Mouse (Mus musculus) urinary bladder, postnatal 36 days (tissue): ENCODE results near the gene 6030445D17Rik.

ENCODE experiments used
- DNase-seq, 2 experiments: peaks; one replicate each; pipeline ENCODE4 v3.0.0; 2022; ENCODE audit warnings: low spot score in 2 of 2, mixed read lengths in 1 of 2

Gene 6030445D17Rik

DNA sequence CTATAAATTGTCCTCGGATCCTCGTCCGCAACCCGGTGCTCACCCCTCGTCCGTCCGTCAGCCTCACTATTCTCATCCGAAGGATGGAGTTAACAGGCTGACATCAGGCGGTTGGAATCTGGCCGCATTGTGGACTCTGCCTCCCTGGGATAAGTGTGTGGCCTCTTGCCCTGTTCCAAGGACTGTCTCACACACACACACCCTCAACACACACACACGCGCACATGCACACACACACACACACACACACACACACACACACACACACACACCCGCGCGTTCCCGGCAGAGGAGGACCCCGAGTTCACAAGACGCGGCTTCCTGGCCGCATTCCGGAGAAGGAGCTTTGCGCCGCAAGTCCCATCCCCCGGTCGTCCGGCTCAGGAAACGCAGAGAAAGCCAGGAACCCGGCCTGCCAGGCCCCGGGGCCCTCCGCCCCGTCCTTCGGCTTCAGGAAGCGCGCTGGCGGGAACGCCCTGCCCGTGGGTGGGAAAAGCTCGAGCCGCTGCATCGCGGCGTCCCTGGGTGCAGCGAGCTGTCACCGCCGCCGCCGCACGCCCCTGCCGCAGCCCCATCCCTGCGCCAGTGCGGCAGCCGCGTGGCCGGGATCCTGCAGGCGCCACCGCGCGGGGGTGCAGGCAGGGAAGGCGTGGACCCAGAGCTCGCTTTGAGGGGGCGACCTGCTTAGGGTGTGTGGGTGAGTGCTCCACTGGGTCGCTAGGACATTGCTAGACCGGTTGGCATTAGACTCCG lies at the start of gene 6030445D17Rik:
Gene 6030445D17Rik (plus strand): TSS at position 165 of the 753 bp plus-strand sequence.
- peak; percentile 63 to 82 for DNase-seq

- no peak for DNase-seq
These were observed 46.6 kb upstream of the 6030445D17Rik start for GRCm38 (mm10) chr4:136415477-136415876.

GRCm38 (mm10) chr4:136418962-136419361 lies 43.1 kb upstream of the 6030445D17Rik start:
- no peak for DNase-seq

GRCm38 (mm10) chr4:136419386-136419785 lies 42.7 kb upstream of the 6030445D17Rik start:
- DNase-seq = no peak

DNA sequence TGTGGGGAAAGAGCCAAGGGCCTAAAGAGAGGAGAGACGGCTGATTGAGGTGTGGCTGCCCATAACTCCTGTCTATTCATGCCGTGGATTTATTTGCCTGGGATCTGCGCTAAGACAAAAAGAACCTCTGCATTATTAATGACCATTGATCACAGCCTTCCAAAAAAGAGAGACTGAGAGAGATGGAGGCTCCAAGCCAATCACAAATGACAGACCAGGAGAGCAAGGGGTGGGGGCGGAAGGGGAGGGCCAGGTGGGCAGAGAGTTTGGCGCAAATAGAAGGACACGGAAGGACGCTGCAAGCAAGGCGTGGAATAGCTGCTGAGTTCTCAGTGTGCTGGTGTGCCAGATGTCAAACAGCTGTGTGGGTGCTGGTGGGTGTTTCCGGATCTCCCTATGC lies 38.8 kb upstream of the 6030445D17Rik start, which contains the start of gene Htr1d:
Gene Htr1d (plus strand): TSS at position 301 of the 400 bp plus-strand sequence.
- no peak for DNase-seq

- no peak for DNase-seq
These were observed 37.7 kb upstream of the 6030445D17Rik start for GRCm38 (mm10) chr4:136424120-136424999.

GRCm38 (mm10) chr4:136425000-136425288 lies 37.1 kb upstream of the 6030445D17Rik start:
- DNase-seq = peak in 1 of 2 experiments; percentile 32

DNA sequence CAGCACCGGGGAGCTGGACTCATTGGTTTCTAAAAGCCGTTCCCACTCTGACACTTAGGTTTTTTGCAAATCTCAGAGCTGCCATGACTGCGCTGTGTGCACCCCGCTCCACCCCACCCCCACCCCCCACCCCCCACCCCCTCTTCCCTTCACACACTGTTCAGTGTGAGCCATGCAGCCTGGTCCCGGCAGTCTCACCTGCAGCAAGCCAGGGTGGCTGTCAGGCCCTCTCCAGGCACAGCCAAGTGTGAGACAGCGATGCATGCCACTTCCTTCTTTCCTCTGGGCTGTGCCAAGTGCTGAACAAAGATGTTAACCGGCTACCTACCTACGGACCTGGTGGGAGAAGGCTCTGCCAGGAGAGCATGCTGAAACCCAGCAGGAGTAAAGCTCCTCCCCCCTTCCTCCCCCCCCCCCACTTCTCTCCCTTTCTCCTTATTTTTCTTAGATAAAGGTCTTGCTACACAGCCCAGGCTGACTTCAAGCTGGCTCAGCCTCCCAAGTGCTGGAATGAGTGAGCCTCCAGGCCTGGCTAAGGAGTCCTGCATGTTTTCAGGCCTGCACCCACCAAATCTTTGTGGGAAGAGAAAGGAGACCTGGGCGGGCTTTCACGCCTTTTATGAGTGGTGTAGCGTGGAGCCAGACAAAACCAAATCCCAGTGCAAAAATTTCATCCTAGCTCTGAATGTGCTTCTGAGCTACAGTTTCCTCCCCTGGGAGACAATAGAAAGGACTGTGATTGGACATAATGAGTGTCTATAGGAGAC lies 31.3 kb upstream of the 6030445D17Rik start:
- no peak for DNase-seq

GRCm38 (mm10) chr4:136431376-136431693 lies 30.7 kb upstream of the 6030445D17Rik start:
- peak in 1 of 2 experiments; percentile 48 for DNase-seq

DNA sequence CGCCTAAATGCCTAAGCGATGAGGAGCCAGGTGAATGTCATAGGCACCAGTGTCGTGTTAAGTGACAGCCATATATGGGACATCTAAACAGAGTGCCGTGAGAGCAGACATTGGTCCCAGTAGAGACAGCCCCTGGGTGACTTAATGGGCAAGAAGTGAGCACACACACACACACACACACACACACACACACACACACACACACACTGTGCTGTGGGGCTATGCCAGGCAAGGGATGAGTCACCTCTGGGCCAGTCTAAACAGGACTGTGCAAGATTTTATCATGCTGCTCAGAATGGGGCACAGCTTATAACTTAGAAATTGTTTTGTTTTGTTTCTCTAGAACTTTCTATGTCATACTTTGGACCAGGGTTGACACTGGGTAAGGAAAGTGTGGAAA lies 28.0 kb upstream of the 6030445D17Rik start:
- peak; percentile 64 to 73 for DNase-seq

DNA sequence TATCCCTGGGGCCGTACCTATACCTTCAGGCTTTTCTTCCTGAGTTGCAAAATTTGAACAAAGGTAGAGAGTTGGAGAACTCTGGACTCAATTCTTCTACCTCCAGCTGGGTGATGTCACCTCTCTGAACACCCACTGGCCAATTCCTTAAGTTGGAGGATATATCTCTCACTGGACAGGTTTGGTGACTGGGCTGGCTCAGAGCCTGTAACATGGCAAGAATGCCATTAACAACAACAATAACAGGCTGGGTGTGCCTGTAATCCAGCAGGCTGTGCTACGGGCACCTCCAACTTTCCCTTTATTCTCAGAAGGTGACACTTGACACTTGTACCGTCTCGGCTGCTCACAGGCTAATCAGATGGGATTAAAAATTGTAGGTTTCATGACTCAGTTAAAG lies 22.9 kb upstream of the 6030445D17Rik start:
- DNase-seq = peak in 1 of 2 experiments; percentile 23

GRCm38 (mm10) chr4:136441354-136442043 lies 20.6 kb upstream of the 6030445D17Rik start:
- no peak for DNase-seq

DNA sequence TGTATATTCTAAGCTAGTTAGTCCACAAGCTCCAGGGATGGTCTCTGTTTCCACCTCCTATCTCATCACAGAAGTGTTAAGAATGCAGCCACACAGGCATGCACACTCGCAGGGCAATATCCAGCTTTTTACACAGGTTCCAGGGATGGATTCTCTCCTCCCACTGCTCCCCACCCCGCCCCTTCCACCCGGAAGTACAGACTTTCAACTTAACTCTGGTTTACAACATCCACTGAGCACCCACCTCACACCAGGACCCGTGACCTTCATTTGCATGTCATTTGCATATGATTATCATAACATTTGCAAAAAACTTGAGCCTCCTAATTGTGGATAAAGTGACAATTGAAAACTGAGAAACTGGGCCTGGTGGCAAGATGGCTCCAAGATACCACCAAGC lies 17.5 kb upstream of the 6030445D17Rik start:
- DNase-seq = no peak

GRCm38 (mm10) chr4:136449795-136450194 lies 12.3 kb upstream of the 6030445D17Rik start:
- no peak for DNase-seq

- no peak for DNase-seq
These were observed 11.8 kb upstream of the 6030445D17Rik start for GRCm38 (mm10) chr4:136450271-136450670.

DNA sequence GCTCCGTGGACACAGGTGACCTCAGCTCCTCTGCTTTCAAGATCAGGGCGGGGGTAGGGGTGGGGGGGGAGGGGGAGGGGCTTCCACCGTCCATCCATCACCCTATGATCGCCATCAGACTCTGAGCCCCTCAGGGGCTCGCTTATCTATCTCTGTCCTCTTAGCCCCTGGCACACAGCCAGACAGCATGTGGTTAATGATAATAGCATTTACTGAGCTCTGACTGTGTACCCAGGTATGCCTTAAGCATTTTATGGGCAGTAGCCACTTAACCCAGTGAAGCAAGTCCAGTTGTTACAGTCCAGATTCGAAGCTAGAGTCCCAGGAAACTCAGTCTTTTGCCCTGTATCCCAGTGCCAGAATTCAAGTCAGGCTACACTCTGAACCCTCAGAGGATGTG lies 10.5 kb upstream of the 6030445D17Rik start:
- DNase-seq = no peak

GRCm38 (mm10) chr4:136452286-136452685 lies 9.8 kb upstream of the 6030445D17Rik start:
- DNase-seq = no peak

DNA sequence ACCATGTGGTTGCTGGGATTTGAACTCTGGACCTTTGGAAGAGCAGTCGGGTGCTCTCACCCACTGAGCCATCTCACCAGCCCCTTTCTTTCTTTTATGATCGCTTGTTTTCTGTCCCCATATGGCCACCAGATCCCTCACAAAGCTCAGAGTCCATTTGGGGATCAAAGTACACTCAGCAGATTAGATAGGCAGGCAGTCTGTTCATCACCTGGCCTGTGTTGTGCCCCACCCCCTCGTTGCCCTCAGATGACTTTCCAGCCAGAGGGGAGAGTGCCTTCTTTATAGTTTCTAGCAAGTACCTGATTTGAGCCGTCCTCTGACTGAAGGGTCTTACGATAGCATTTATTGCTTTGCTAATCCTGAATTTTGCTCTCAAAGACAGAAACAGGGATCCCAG lies 9.3 kb upstream of the 6030445D17Rik start:
- DNase-seq = no peak

GRCm38 (mm10) chr4:136454850-136455260 lies 7.2 kb upstream of the 6030445D17Rik start:
- peak; percentile 74 to 77 for DNase-seq

- DNase-seq = no peak
These were observed 5.4 kb upstream of the 6030445D17Rik start for GRCm38 (mm10) chr4:136456516-136457218.

DNA sequence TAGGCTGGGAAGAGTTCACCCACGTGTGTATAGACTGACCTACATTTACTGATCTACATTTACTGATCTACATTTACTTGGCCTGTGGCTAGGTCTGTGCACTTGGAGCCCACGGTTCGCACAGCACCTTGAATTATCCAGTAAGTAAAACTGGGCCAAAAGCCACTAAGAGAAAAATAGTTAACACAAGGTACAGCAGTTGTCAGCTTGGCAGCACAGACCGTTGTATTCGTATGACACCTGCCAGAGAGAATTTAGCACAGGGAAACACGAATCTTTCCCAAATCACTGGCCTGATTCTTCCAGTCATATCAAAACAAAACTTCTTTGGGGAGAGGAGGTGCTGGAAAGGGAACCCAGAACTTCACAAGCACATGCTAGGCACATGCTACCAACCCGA lies 3.8 kb upstream of the 6030445D17Rik start:
- no peak for DNase-seq
